Mouse (Mus musculus) embryonic facial prominence, embryonic 12.5 days (tissue): ENCODE measurements around the gene Rnf166. TPM values are rescaled to one million over a fixed set of nuclear protein-coding genes. Genes with fewer than 3 reads are reported as not detected.

Source experiments
- ATAC-seq: fragments of 200-750 bp; cut with Nextera tagmentation; 2 replicates; pipeline ENCODE4 v1.8.0; 2017; ENCODE audit not compliant: insufficient number of reproducible peaks, insufficient read depth, low FRiP score, low TSS enrichment
- H3K27ac ChIP-seq: fragments of 300-500 bp; sonication (generic); 2 replicates; pipeline ENCODE4 v1.5.1; 2016; ENCODE audit warnings: mild to moderate bottlenecking
- H3K27me3 ChIP-seq: fragments of 300-500 bp; sonication (generic); 2 replicates; pipeline ENCODE4 v1.6.1; 2016; ENCODE audit warnings: mild to moderate bottlenecking, moderate library complexity
- H3K36me3 ChIP-seq: fragments of 300-500 bp; sonication (generic); 2 replicates; pipeline ENCODE4 v1.6.1; 2016; ENCODE audit warnings: mild to moderate bottlenecking
- H3K4me1 ChIP-seq: fragments of 300-500 bp; sonication (generic); 2 replicates; pipeline ENCODE4 v1.6.1; 2016
- H3K4me2 ChIP-seq: fragments of 300-500 bp; sonication (generic); replicated peaks from 2 replicates; pipeline ENCODE4 v1.6.1; 2016; ENCODE audit warnings: mild to moderate bottlenecking, moderate library complexity
- H3K4me3 ChIP-seq: fragments of 300-500 bp; sonication (generic); 2 replicates; pipeline ENCODE4 v1.5.1; 2016; ENCODE audit warnings: mild to moderate bottlenecking
- H3K9ac ChIP-seq: fragments of 300-500 bp; sonication (generic); 2 replicates; pipeline ENCODE4 v1.6.1; 2016; ENCODE audit warnings: mild to moderate bottlenecking, moderate library complexity
- H3K9me3 ChIP-seq: fragments of 300-500 bp; sonication (generic); 2 replicates; pipeline ENCODE4 v1.6.1; 2016; ENCODE audit warnings: mild to moderate bottlenecking, moderate library complexity
- WGBS: fragments of 180-500 bp; shearing (Covaris S2); methylation state at CpG from one replicate; pipeline ENCODE4 v1.1.7; 2016; 5-methylcytosine and 5-hydroxymethylcytosine counted together
- polyA plus RNA-seq: library from polyadenylated mRNA; unstranded; fragments of >200 nt; fragmentation: Nextera tagmentation; extraction: Ambion mirVana; gene quantifications from 2 replicates; pipeline ENCODE4 v1.2.1, GENCODE M21; 2016

The Rnf166 gene
- polyA plus RNA-seq = 46.8 and 49.9 TPM in 2 replicates

- Histone ChIP-seq H3K4me2 (peak within 1 kb of the TSS; percentile 94), H3K9ac (peak within 1 kb of the TSS; percentile 94), H3K4me3 (peak within 1 kb of the TSS; percentile 96), H3K36me3 (peaks cover 49% of the 10 kb centered on the region), H3K27me3 (no peaks in the 10 kb centered on the region), H3K4me1 (peaks cover 21% of the 10 kb centered on the region), H3K9me3 (no peaks in the 10 kb centered on the region), H3K27ac (peak within 1 kb of the TSS; percentile 70)
- ATAC-seq = peak; percentile 56
- under 1% methylated on average over 82 of the region's 103 CpGs for WGBS
Measured at GRCm38 (mm10) chr8:122475580-122476320, at the start of gene Rnf166, which contains the start of gene Ctu2. Rnf166 (minus strand) TSS chr8:122476064. Ctu2 (plus strand) TSS chr8:122476143.

- no peak for ATAC-seq
- H3K4me2 ChIP-seq = no peak overlapping the region
- 80% methylated on average over 6 of the region's 6 CpGs for WGBS
- H3K36me3 ChIP-seq = no peaks in the 10 kb centered on the region
- H3K27ac ChIP-seq = 0 out of 2 replicates have a peak overlapping the region, but pooled peaks have one; percentile 30
- H3K27me3 ChIP-seq = no peaks in the 10 kb centered on the region
- H3K9me3 ChIP-seq = 0 out of 2 replicates have a peak, but pooled peaks cover 4% of the 10 kb centered on the region
- H3K9ac ChIP-seq = no peak overlapping the region
- no peak overlapping the region for H3K4me3 ChIP-seq
- peaks cover 34% of the 10 kb centered on the region for H3K4me1 ChIP-seq
Measured at GRCm38 (mm10) chr8:122525004-122525403, 49.1 kb upstream of the Rnf166 start.

GRCm38 (mm10) chr8:122524506-122524905 lies 48.6 kb upstream of the Rnf166 start:
- 0 out of 2 replicates have a peak overlapping the region, but pooled peaks have one; percentile 67 for H3K27ac ChIP-seq

GRCm38 (mm10) chr8:122523652-122524360 lies 47.9 kb upstream of the Rnf166 start:
- Histone ChIP-seq H3K9me3 (0 out of 2 replicates have a peak, but pooled peaks cover 4% of the 10 kb centered on the region), H3K36me3 (no peaks in the 10 kb centered on the region), H3K4me3 (no peak overlapping the region), H3K9ac (0 out of 2 replicates have a peak overlapping the region, but pooled peaks have one; percentile 21), H3K4me2 (peak overlapping the region; percentile 29), H3K27me3 (no peaks in the 10 kb centered on the region), H3K4me1 (peaks cover 34% of the 10 kb centered on the region), H3K27ac (peak overlapping the region; percentile 67)
- 23% methylated on average over 23 of the region's 23 CpGs for WGBS
- no peak for ATAC-seq

More at GRCm38 (mm10) chr8:122524506-122524905, 48.6 kb upstream of the Rnf166 start:
- Histone ChIP-seq H3K4me3 (no peak overlapping the region), H3K9ac (no peak overlapping the region), H3K4me1 (peaks cover 34% of the 10 kb centered on the region), H3K36me3 (no peaks in the 10 kb centered on the region), H3K27me3 (no peaks in the 10 kb centered on the region), H3K9me3 (0 out of 2 replicates have a peak, but pooled peaks cover 4% of the 10 kb centered on the region), H3K4me2 (no peak overlapping the region)
- no peak for ATAC-seq
- 77% methylated on average over 6 of the region's 6 CpGs for WGBS

- H3K27me3 ChIP-seq = no peaks in the 10 kb centered on the region
- peak overlapping the region; percentile 29; the same call in 1 of the 2 replicates for H3K4me2 ChIP-seq
- no peak overlapping the region for H3K4me3 ChIP-seq
- peak overlapping the region; percentile 67; the same call in 1 of the 2 replicates for H3K27ac ChIP-seq
- no peak for ATAC-seq
- no peaks in the 10 kb centered on the region for H3K9me3 ChIP-seq
- no peaks in the 10 kb centered on the region for H3K36me3 ChIP-seq
- H3K9ac ChIP-seq = 0 out of 2 replicates have a peak overlapping the region, but pooled peaks have one; percentile 21
- peaks cover 38% of the 10 kb centered on the region for H3K4me1 ChIP-seq
- 55% methylated on average over 14 of the region's 14 CpGs for WGBS
Measured at GRCm38 (mm10) chr8:122522796-122523651, 47.2 kb upstream of the Rnf166 start.

- ATAC-seq = no peak
- Histone ChIP-seq H3K4me2 (no peak overlapping the region), H3K36me3 (no peaks in the 10 kb centered on the region), H3K4me1 (peaks cover 42% of the 10 kb centered on the region), H3K27ac (no peak overlapping the region), H3K27me3 (no peaks in the 10 kb centered on the region), H3K4me3 (no peak overlapping the region), H3K9me3 (no peaks in the 10 kb centered on the region), H3K9ac (no peak overlapping the region)
- WGBS = 67% methylated on average over 11 of the region's 11 CpGs
Measured at GRCm38 (mm10) chr8:122520611-122521010, 44.7 kb upstream of the Rnf166 start.

- Histone ChIP-seq H3K4me3 (no peak overlapping the region), H3K36me3 (no peaks in the 10 kb centered on the region), H3K4me1 (peaks cover 17% of the 10 kb centered on the region), H3K9me3 (no peaks in the 10 kb centered on the region), H3K9ac (peak overlapping the region; percentile 25; the same call in 1 of the 2 replicates), H3K4me2 (no peak overlapping the region), H3K27ac (peak overlapping the region; percentile 75), H3K27me3 (no peaks in the 10 kb centered on the region)
- 14% methylated on average over 6 of the region's 6 CpGs for WGBS
- ATAC-seq = 0 out of 2 replicates have a peak, but pooled peaks have one; percentile 31
Measured at GRCm38 (mm10) chr8:122517541-122518190, 41.8 kb upstream of the Rnf166 start.

GRCm38 (mm10) chr8:122515699-122516098 lies 39.8 kb upstream of the Rnf166 start:
- H3K4me3 ChIP-seq = no peak overlapping the region

GRCm38 (mm10) chr8:122512392-122512791 lies 36.5 kb upstream of the Rnf166 start:
- Histone ChIP-seq H3K36me3 (no peaks in the 10 kb centered on the region), H3K4me1 (peaks cover 6% of the 10 kb centered on the region), H3K9ac (no peak overlapping the region), H3K27me3 (no peaks in the 10 kb centered on the region), H3K4me3 (no peak overlapping the region), H3K9me3 (no peaks in the 10 kb centered on the region), H3K27ac (no peak overlapping the region), H3K4me2 (no peak overlapping the region)
- no peak for ATAC-seq
- WGBS = 70% methylated on average over 7 of the region's 7 CpGs

More at GRCm38 (mm10) chr8:122515699-122516098, 39.8 kb upstream of the Rnf166 start:
- H3K27me3 ChIP-seq = no peaks in the 10 kb centered on the region
- H3K36me3 ChIP-seq = no peaks in the 10 kb centered on the region
- no peak overlapping the region for H3K9ac ChIP-seq
- WGBS = 91% methylated on average over 14 of the region's 14 CpGs
- no peak for ATAC-seq
- no peak overlapping the region for H3K27ac ChIP-seq
- no peak overlapping the region for H3K4me2 ChIP-seq
- H3K4me1 ChIP-seq = peaks cover 17% of the 10 kb centered on the region
- H3K9me3 ChIP-seq = no peaks in the 10 kb centered on the region

- Histone ChIP-seq H3K36me3 (no peaks in the 10 kb centered on the region), H3K4me1 (no peaks in the 10 kb centered on the region), H3K9ac (no peak overlapping the region), H3K27ac (no peak overlapping the region; the same call in 1 of the 2 replicates), H3K4me3 (no peak overlapping the region), H3K4me2 (no peak overlapping the region), H3K9me3 (no peaks in the 10 kb centered on the region), H3K27me3 (no peaks in the 10 kb centered on the region)
- 65% methylated on average over 16 of the region's 16 CpGs for WGBS
- no peak for ATAC-seq
Measured at GRCm38 (mm10) chr8:122511552-122511951, 35.7 kb upstream of the Rnf166 start.
